Mouse (Mus musculus) right cerebral cortex, adult 2 months (tissue): Measurements from ENCODE around the gene Mical1.

ENCODE experiments used
- DNase-seq, 2 experiments: peaks; one replicate each; pipeline ENCODE4 v3.0.0; 2021 to 2022; ENCODE audit warnings: low spot score in 2 of 2

The Mical1 gene

DNA sequence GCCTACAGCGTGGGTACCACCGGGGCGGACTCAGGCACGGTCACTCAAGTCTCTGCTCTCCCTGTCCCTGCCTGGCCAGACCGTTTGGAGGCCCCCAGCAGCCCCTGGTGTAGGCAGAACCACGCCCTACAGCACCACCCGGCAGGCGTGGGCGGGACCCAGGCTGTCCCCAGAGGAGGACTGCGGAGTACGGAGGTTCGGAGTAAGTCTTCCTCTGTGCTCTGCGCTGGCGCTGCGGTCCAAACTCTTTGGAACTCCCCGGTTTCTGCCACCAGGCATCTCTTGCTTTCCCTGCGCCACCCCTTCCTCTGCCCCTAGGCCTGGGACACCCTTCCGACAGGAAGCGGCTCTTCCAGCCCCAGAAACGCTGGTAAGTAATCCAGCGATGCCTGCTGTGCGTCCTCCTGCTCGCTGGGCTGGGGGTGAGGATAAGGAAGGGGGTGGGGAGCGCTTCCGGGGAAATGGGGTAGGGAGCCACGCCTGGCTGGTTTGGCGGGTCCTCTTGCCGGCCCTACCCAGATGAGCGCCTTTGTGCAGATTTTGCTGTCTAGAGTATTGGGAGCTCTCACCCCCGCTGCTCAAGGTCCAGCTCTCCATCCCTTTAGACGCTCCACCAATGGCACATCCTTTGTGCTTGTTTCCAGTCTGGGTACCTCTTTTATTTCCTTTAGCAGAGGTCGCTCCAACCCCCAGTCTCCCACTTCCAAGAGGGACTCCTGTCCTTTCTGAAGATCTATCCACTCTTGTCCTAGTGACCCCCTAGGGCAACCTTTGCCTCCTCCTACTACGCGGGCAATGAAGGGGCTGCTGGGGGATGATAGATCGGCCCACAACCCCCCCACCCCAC lies at the start of gene Mical1:
Mical1 (plus strand) TSS at position 144 of the 847 bp plus-strand sequence.
- peak; percentile 34 to 57 for DNase-seq

- DNase-seq = no peak
Observed at GRCm38 (mm10) chr10:41426368-41426767, 49.7 kb upstream of the Mical1 start.

DNA sequence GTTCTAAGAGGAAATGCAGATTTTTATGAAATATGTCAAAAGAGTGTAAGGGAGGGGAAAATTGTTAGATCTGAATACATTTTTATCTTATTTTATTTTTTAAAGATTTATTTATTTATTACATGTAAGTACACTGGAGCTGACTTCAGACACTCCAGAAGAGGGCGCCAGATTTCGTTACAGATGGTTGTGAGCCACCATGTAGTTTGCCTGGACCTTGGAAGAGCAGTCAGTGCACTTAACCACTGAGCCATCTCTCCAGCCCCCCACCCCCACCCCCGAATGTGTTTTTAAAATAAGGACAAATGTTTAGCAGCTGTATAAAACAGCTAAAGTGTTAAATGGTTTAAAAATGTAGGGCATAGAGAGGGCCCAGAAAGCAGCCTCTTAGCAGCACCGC lies 41.5 kb upstream of the Mical1 start:
- DNase-seq = peak; percentile 53 to 69

GRCm38 (mm10) chr10:41435141-41435540 lies 41.0 kb upstream of the Mical1 start:
- DNase-seq = no peak

GRCm38 (mm10) chr10:41448216-41448615 lies 27.9 kb upstream of the Mical1 start:
- no peak for DNase-seq

GRCm38 (mm10) chr10:41449684-41450083 lies 26.4 kb upstream of the Mical1 start:
- peak in 1 of 2 experiments; percentile 37 for DNase-seq

GRCm38 (mm10) chr10:41450137-41450670 lies 25.9 kb upstream of the Mical1 start, which contains the start of gene Zbtb24:
Zbtb24 (plus strand) TSS chr10:41450383.
- DNase-seq = peak; percentile 93 to 94

DNA sequence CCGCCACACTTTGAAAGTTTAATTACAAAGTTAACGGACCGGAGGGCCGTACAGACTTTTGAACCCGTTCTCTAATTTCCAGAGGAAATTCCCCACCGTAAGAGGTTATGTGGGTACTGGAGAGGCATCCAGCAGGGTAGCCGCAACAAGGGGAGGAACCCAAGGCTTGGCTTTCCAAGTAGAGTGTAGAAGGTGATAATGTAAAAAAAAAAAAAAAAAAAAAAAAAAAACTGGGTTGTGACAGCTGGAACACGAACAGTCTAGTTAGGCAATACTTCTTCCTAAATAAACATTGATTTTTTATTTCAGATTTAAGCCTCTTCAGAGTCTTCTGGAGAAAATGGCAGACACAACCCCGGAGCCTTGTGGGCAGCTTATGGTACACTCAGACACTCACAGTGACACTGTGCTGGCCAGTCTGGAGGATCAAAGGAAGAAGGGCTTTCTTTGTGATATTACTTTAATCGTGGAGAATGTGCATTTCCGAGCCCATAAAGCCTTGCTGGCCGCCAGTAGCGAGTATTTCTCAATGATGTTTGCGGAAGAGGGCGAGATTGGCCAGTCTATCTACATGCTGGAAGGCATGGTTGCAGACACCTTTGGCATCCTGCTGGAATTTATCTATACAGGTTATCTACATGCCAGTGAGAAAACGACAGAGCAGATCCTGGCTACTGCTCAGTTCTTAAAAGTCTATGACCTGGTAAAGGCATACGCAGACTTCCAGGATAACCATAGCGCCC lies 25.2 kb upstream of the Mical1 start:
- DNase-seq = no peak

DNA sequence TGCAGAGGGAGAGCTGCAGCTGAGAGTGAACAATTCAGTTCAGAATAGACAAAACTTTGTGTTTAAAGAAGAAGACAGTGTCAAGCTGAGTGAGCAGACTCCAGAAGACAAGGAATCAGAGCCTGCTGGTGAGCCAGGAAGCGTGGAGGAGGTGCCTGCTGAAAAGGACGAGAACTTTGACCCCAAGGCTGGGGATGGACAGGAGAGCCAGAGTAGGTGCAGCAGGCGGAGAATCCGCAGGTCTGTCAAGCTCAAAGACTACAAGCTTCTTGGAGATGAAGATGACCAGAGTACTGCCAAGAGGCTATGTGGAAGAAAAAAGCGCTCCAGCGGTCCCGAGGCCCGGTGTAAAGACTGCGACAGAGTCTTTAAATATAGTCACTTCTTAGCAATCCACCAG lies 24.5 kb upstream of the Mical1 start:
- DNase-seq = no peak

DNA sequence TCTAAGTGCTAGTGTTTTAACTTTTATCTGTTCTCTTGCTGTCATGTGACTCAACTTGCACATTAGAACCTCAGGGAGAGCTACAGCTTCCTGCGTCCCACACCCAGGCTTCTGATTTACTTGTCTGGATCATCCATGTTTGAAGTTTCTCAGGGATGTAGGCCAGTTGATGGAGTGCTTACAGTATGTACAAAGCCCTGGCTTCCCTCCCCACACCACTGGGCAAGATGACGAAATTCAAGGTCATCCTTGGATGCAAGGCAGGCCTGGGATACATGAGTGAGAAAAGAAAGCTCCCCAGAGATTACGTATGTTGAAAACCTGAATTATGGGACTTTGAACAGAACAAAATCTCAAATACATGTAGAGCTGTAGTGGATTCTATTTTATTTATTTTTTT lies 23.3 kb upstream of the Mical1 start:
- DNase-seq = no peak

GRCm38 (mm10) chr10:41459990-41460389 lies 16.1 kb upstream of the Mical1 start:
- DNase-seq = no peak

- no peak for DNase-seq
Observed at GRCm38 (mm10) chr10:41460501-41460900, 15.6 kb upstream of the Mical1 start.

- no peak for DNase-seq
Observed at GRCm38 (mm10) chr10:41461057-41461722, 14.9 kb upstream of the Mical1 start.

DNA sequence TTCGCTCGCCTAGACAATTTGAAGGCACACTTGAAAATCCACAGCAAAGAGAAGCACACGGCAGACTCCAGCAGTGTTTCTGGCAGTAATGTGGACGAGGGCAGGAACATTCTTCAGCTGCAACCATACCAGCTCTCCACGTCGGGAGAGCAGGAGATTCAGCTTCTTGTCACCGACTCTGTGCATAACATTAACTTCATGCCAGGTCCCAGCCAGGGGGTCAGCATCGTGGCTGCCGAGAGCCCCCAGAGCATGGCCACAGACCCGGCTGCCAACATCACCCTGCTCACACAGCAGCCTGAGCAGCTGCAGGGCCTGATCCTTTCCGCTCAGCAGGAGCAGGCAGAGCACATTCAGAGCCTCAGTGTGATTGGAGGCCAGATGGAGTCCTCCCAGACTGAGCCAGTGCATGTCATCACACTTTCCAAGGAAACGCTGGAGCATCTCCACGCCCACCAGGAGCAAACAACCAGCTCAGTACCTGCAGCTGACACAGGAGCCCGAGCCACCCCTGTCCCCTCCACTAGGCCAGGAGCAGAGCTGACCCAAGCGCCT lies 11.6 kb upstream of the Mical1 start:
- no peak for DNase-seq

DNA sequence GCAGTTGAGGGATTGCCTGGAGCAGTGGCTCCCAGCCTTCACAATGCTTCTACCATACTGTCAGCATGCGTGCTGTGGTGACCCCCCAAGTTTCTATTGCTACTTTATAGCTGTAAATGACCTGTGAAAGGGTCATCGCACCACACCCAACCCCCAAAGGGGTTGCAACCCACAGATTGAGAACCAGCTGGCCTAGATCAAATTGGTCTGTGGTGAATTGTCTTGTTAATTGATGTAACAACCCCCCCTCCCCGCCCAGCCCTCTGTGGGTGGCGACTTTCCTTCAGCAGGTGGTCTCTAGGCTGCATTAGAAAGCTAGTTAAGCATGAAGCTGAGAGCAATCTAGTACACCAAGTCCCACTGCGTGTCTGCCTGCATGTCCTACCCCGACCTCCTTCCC lies 8.8 kb upstream of the Mical1 start:
- no peak for DNase-seq

- no peak for DNase-seq
Observed at GRCm38 (mm10) chr10:41470693-41471092, 5.4 kb upstream of the Mical1 start.

DNA sequence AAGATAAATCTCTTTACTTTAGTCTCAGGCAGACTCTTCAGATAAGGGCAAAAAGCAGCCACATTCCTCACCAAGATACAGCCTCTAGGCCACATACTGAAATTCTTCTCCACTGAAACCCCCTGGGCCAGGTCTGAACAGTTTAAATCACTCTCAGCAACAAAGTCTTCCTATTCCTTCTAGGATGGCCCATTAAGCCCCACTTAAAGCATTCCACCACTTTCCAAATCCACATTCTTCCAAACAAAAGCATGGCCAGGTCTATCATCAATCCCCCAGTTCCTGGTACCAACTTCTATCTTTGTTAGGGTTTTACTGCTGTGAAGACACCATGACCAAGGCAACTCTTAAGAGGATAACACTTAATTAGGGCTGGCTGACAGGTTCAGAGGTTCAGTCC lies 3.6 kb upstream of the Mical1 start:
- no peak for DNase-seq

DNA sequence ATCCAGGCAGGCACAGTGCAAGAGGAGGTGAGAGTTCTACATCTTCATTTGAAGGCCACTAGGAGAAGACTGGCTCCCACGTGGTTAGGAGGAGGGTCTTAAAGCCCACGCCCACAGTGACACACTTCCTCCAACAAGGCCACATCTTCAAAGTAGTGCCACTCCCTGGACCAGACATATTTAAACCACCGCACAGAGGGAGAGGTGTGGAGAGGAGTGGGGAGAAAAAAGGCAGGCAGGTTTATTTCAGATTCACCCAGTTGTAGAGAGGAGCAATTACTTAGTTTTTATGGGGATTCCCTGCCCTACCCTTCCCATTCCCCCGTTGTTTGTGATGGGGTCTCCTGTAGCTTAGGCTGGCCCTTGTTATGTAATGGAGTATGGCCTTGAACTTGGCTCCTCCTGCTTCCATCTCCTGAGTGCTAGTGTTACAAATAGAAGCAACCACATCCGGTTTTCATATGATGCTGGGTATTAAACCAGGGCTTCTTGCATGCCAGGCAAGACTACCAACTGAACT lies 3.1 kb upstream of the Mical1 start:
- DNase-seq = no peak

GRCm38 (mm10) chr10:41473782-41474468 lies 2.2 kb upstream of the Mical1 start:
- DNase-seq = no peak

- no peak for DNase-seq
Observed at GRCm38 (mm10) chr10:41474981-41475391, 1.1 kb upstream of the Mical1 start.

DNA sequence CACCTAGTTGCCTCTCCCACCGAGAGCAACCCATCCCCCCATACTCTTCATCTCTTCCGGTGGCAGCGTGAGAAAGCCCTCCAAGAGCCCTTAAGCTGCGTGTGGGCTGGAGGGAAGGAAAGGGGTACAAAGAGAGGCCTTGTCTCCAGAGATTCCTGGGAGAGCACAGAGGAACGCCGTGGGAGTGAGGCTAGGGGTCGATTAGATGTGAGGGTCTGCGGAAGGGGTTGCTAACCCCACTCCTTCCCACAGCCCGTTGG lies 834 bp downstream of the Mical1 start:
- no peak for DNase-seq
